Mouse (Mus musculus): ENCODE data around the gene Lamb1.

Gene Lamb1

GRCm38 (mm10) chr12:31320817-31321216, 55.8 kb downstream of the Lamb1 start:
- DNase-seq: peak; percentile 43

DNA sequence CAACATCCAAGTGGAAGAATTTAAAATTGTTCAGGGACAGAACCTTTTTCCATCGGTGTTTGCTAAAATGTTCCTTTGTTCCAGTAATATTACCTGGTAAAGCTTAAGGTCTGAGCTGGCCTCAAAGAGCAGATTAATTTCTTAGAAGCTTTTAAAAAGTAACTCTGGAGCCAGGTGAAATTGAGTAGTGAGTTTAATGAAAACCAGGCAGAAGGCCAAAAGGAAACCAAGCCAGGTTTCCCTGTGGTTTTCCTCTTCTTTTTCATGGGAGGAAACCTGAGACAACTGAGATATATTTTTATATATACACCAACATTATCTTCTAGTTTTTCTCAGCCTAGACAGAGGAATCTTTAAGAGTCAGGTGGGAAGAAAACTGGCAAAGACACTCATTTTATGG, 56.5 kb downstream of the Lamb1 start:
- DNase-seq: no peak

DNA sequence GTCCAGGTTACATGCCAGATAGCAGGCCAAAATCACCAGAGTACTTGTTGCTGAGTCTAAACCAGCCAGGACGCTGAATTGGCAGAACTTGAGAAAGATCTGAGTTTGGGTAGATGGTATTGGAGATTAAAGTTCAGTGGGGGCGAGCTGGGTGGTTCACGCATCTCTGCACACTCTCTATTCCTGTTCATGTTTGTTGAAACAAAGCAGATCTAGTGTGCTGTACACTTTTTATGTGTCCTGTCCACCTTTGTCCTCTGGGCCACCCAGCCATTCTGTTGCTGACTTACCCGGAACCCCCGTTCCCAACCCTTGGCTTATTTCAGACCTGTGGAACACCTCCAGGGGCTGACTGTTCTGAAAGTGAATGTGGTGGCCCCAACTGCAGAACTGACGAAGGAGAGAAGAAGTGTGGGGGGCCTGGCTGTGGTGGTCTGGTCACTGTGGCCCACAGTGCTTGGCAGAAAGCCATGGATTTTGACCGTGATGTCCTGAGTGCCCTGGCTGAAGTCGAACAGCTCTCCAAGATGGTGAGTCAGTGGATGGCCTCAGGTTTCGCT, 58.2 kb downstream of the Lamb1 start:
- DNase-seq: no peak

GRCm38 (mm10) chr12:31327139-31327538, 62.1 kb downstream of the Lamb1 start:
- no peak for DNase-seq

DNA sequence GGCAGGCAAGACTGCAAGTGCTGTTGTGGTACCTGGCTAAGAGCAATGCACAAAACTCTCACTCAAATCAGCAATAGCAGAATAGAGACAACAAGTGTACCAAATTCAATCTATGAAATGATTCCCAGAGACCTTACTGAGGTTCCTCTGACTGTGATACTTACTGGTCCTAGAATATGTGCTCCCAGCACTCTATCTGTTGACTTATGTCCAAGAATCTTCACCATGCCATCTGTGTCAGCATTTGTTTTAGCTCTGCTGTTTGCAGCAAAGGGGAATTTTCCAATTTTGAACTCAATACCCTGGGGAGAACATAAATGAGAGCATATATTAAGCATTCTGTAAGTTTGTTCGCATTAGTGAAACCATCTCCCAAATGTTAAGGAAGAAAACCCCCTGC, 68.2 kb downstream of the Lamb1 start:
- no peak for DNase-seq

DNA sequence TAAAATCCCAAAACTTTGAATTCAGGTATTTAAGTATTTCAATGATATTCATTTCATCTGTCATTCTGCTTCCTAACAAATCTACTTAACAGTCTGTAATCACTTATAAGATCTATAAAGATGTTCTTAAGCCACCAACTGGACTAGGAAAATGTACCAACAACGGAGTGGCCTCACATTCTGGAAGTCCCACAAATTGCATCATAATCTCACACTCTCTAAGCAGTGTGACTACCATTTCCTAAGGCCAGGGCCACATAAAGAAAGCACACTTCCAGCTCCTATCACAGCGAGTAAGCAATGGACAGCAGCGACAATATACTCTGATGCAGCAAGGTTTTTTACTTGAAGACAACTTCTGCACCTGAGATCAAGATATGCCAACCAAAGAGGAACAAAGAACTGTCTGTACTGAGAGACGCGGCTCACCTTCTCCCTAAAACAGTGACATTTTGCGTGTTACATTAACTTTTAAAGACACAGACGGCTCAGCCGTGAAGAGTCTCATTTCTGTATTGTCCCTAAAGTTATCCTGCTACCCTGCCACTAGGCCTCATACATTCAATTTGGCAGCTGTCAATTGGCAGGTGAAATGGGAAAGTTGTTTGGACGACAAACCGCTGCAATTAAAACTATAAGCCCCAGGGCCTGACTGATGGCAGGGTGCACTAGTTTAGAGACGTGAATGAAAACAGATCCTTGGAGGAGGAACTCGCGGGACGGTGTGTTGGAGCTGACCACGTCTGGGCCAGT, 85.3 kb downstream of the Lamb1 start:
- no peak for DNase-seq

DNA sequence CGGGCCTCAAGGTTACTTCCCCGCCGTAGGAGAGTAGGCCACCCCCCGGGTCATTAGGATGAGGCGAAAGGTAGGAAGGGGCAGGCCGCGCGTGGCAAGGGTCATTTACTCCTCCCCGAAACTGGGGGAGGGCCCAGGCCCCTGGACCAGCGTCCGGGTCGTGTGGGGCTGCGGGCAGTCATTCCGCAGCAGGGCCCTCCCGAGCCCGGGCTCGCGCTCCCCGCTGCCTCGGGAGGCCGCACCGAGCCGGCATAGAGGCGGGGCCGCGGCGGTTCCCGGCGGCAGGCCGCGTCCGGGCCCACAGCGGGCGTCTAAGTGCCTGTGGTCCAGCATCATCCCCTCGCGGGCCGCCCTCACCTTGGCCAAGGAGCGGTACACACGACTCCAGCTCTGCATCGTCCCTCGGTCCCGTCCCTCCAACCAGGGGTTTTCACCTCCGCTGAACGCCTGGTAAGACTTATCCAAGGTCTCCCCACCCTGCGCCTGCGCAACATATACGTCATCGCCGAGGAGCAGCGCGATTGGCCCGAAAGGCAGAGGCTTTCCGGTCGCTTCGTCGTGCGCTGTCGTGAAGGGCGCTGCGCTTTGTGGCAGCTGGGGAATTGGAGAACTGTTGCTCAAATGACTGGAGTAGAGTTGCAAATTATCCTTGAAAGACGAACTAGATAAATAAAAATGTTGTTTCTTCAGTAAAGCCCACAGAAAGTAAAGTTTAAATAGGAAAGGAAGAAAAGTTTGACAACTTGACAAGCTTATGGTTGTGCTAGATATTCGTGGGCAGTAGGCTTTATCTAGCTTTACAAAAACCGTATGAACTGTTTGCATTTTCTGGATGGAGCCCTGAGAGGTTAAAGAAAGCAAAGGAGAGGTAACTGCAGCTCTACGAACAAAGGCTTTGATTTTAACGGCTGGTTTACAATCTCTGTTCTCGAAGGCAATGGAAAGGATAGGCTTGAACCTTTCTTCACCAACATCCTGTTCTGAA, 86.2 kb downstream of the Lamb1 start, which contains the start of gene Dld:
Dld (minus strand) TSS at position 510 of the 985 bp plus-strand sequence.
- DNase-seq: peak; percentile 98

DNA sequence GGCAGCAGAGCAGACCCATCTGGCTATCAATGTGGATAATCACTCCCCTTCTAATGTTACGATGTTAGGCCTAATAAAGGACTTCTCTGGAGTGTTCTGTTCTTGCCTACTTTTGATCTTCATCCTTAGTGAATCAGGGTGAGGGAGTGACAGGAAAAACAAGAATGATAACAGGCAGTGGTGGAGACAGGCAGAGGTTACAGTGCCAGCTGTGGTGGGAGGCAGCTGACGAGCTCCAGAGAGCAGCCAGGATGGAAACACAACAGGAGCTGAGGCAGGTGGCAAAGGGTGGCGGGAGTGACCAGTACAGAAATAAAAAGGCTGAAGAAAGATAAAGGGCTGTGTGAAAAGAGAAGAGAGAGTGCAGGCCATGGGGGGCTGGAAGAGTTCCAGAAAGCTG, 101.4 kb downstream of the Lamb1 start:
- no peak for DNase-seq

- DNase-seq: no peak
Measured at GRCm38 (mm10) chr12:31367721-31368120, 102.7 kb downstream of the Lamb1 start.

DNA sequence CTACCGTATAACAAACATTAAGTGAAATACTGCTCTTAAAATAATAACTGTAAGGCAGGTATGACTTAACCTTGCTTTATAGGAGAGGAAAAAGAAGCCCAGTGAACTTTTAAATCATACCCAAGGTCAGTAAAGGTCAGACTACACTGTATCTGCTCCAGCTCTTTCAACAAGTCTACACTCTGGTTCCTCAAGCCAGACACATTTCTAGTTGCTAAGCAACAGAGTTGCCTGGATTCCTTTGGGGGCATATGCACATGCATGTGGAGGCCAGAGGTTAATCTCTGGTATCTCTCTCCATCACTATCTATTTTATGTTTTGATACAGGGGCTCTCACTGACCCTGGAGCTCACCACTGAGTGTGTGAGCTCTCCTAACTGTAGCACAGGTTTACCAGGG, 104.1 kb downstream of the Lamb1 start:
- DNase-seq: no peak

DNA sequence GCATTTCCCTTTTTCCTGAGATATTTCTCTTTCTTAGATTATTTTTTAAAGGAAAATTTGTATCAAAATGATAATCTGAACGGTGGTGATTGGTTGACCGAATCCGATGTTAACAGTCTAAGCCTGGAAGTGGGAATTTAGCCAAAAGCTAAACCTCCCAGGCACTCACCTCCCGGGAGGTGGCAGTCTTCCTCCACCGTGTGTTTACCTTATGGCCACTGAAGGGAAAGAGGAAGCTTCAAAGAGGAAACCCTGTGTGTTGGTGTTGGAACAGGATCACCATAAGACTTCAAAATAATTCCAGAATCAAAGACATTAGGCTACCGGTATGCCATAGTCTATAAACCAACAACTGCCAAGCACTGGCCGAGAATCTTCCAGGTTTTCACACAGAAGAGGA, 104.6 kb downstream of the Lamb1 start:
- DNase-seq: no peak

DNA sequence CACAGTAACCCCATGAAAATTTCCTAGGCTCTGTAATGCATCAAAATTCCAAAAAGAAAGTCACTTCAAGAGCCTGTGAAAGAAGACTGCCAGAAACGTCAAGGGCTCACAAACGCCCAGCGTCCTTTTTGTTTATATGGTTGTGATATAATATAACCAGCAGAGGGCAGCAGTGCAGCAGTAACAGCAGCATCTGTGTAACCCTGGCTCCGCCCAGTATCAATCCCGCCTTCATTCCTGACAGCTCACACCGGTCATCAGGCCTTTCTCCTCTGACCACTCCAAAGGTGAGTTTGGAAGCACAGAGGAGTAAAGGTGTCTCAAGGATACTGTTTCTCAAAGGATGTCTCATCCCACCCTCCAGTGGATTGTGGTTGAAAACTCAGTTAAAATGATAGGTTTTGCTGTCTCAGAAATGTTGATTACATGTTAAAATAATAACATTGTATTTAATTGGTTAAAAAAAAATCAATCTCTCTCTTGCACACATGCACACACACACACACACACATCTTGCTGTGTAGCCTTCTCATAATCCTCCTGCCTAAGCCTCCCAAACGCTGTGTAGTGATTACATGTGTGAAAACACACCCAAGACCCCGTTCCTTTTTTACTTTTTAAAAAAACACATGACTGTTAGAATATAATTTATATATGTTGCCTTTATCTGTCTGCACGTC, 109.7 kb downstream of the Lamb1 start:
- DNase-seq: peak; percentile 88

DNA sequence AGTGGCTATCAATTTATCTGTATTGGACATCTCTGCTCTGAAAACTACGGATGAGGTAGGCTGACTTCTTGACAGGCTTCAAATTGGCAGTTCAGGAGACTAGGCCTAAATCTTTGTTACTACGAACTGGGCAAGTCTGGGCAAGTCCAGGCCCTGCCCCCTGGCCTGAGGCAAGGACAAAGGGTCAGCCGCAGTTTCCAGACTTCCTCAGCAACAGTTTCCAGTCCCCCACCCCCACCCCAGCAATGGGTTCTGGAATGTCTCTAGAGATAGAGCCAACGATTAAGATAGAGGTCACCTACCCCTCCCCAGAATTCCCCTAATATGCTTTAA, 110.2 kb downstream of the Lamb1 start:
- DNase-seq: no peak

DNA sequence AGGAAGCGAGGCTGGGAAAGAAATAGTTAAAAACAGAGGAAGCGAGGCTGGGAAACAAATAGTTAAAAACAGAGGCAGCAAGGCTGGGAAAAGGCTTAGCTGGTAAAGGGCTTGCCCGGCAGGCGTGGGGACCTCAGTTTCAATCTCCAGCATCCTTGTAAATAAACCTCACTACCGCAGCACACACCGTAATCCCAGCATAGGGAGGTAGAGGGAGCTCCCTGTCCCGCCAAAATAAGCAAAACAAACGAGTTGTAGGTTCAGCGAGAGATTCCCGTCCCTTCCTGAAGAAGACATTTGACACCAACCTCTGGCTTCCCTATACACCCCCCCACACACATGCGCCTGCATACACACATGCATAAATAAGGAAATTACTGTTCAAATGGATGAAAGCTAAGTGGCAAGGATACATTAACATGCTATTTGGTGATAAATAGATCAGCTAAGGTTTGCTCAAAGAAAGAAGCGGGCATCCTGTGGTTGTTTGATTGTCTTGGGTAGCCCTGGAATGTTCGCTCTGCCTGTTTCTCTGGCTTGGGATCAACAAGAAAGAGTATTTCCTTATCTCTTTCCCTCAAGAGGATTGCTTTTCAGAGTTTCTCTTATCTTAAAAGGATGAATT, 111.4 kb downstream of the Lamb1 start:
- DNase-seq: peak; percentile 69

GRCm38 (mm10) chr12:31377241-31377640, 112.2 kb downstream of the Lamb1 start:
- no peak for DNase-seq
